Mouse (Mus musculus) small intestine, adult 2 months (tissue): ENCODE measurements around the gene Supt3. TPM values are rescaled to one million over a fixed set of nuclear protein-coding genes. Genes with fewer than 3 reads are reported as not detected.

ENCODE experiments used
- H3K27ac ChIP-seq: fragments of 200-500 bp; 2 replicates; pipeline ENCODE4 v1.5.1; 2012; ENCODE audit warnings: low read depth, low read length, control low read depth, inconsistent platforms; ENCODE audit not compliant: insufficient read depth
- H3K27me3 ChIP-seq: fragments of 200-500 bp; 2 replicates; pipeline ENCODE4 v1.6.1; 2012; ENCODE audit warnings: mild to moderate bottlenecking, moderate library complexity, low read length, inconsistent platforms; ENCODE audit not compliant: control insufficient read depth, insufficient read depth
- H3K36me3 ChIP-seq: fragments of 200-500 bp; 2 replicates; pipeline ENCODE4 v1.6.1; 2012; ENCODE audit warnings: mild to moderate bottlenecking, low read length, control low read depth, inconsistent platforms; ENCODE audit not compliant: control insufficient read depth, insufficient read depth
- H3K4me1 ChIP-seq: fragments of 200-500 bp; 2 replicates; pipeline ENCODE4 v1.6.1; 2012; ENCODE audit warnings: low read length, inconsistent platforms, mixed read lengths; ENCODE audit not compliant: control insufficient read depth, insufficient read depth, insufficient read length
- H3K4me3 ChIP-seq: fragments of 200-500 bp; 2 replicates; pipeline ENCODE4 v1.5.1; 2012; ENCODE audit warnings: low read depth, mild to moderate bottlenecking, control low read depth, inconsistent platforms, low read length, moderate library complexity
- CTCF ChIP-seq: fragments of 200-500 bp; IDR thresholded peaks from 2 replicates; pipeline ENCODE4 v1.5.1; 2012; ENCODE audit warnings: low read depth, mild to moderate bottlenecking, control low read depth, inconsistent platforms, low read length, moderate library complexity, mixed read lengths; ENCODE audit not compliant: insufficient replicate concordance, insufficient read length; ENCODE audit errors: extremely low read depth
- POLR2A ChIP-seq: fragments of 200-500 bp; IDR thresholded peaks from 2 replicates; pipeline ENCODE4 v1.6.1; 2012; ENCODE audit warnings: low read depth, mild to moderate bottlenecking, control low read depth, inconsistent platforms, low read length, moderate library complexity
- WGBS: fragments of 180-500 bp; shearing (Covaris S2); methylation state at CpG from one replicate; pipeline ENCODE4 v1.1.7; 2018; 5-methylcytosine and 5-hydroxymethylcytosine counted together
- polyA plus RNA-seq: library from polyadenylated mRNA; depleted of rRNA; stranded (reverse); fragments of >200 nt; gene quantifications from 2 replicates; pipeline ENCODE4 v1.2.3, GENCODE M21; 2012

Supt3 gene
- polyA plus RNA-seq, 1 experiment, result 1.6 TPM

DNA sequence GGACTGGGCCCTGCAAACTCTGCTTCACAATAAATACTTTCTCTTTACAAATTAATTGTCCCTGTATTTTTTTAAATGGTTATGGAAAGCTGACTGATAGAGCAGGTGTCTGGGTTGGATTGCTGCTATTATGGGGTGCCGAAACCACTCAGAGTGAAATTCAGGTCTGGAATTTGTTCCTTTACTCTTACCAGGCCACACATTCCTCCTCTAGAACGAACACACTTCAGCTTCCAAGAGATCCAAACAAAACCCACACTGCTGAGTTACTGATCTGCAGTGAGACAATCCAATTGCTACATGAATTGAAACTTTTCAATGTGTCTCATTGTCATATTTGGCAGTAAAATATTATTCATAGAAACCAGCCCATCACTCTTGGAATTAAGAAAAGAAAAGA is 10.0 kb upstream of the Supt3 start:
- Histone ChIP-seq H3K4me3 (no peak overlapping the region), H3K4me1 (no peaks in the 10 kb centered on the region), H3K27ac (no peak overlapping the region), H3K27me3 (no peaks in the 10 kb centered on the region), H3K36me3 (no peaks in the 10 kb centered on the region)
- TF ChIP-seq POLR2A (no peak), CTCF (no peak)
- WGBS, result 59% methylated on average over 2 of the region's 2 CpGs

- H3K27me3 ChIP-seq, result no peaks in the 10 kb centered on the region
- H3K4me1 ChIP-seq, result no peaks in the 10 kb centered on the region
- H3K36me3 ChIP-seq, result no peaks in the 10 kb centered on the region
- H3K27ac ChIP-seq, result no peak overlapping the region
- TF ChIP-seq CTCF (no peak), POLR2A (no peak)
- H3K4me3 ChIP-seq, result no peak overlapping the region
- WGBS, result 67% methylated on average over 1 of the region's 1 CpGs
Observed at GRCm38 (mm10) chr17:44767375-44767774, 9.6 kb upstream of the Supt3 start.

GRCm38 (mm10) chr17:44768522-44768921 is 8.4 kb upstream of the Supt3 start:
- H3K36me3 ChIP-seq, result no peaks in the 10 kb centered on the region
- 78% methylated on average over 5 of the region's 5 CpGs for WGBS
- H3K27me3 ChIP-seq, result no peaks in the 10 kb centered on the region
- H3K27ac ChIP-seq, result no peak overlapping the region
- TF ChIP-seq CTCF, result no peak
- TF ChIP-seq POLR2A, result no peak
- no peaks in the 10 kb centered on the region for H3K4me1 ChIP-seq
- H3K4me3 ChIP-seq, result no peak overlapping the region

DNA sequence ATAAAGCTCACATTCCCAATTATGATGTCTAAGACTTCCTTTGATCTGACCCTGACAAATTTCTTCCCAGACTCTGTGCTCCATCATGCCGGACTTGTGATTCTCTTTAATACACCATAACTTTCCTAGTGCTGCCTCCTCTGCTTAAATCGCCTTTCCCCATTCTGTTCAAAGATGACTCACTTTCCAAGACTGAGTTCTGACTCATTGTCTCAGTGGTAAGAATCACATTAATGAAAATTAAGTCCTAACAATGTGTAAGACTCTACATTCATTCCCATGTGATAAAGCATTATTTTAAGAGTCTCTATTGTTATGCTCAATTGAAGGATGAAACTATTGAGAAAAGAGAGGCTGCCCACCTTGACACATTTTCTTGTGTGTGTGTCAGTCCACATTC is 6.1 kb upstream of the Supt3 start:
- H3K4me3 ChIP-seq, result no peak overlapping the region
- 89% methylated on average over 2 of the region's 2 CpGs for WGBS
- no peaks in the 10 kb centered on the region for H3K4me1 ChIP-seq
- TF ChIP-seq CTCF (no peak), POLR2A (no peak)
- no peak overlapping the region for H3K27ac ChIP-seq
- H3K27me3 ChIP-seq, result no peaks in the 10 kb centered on the region
- no peaks in the 10 kb centered on the region for H3K36me3 ChIP-seq

DNA sequence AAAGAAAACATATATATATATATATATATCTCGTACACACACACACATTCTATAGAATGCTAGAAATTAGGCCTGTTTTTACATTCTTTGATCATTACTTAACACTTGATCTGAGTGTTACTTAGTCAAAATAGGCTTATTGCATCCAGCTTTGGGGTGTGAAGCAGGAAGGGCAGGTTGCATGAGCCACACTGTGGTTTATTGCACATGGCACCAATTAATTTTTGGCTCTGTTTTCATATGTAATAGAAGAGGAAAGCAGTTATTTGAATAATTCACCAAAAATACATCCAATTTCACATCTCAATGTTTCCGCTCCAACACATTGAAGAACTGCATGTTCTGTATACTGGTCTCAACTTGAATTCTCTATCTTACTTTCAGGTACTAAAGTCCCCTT is 4.4 kb upstream of the Supt3 start:
- TF ChIP-seq POLR2A (no peak), CTCF (no peak)
- 93% methylated on average over 2 of the region's 2 CpGs for WGBS
- H3K36me3 ChIP-seq, result no peaks in the 10 kb centered on the region

GRCm38 (mm10) chr17:44777337-44777804 is 419 bp downstream of the Supt3 start:
- H3K36me3 ChIP-seq, result no peaks in the 10 kb centered on the region
- TF ChIP-seq POLR2A, result no peak
- TF ChIP-seq CTCF, result no peak
- H3K27ac ChIP-seq, result no peak overlapping the region
- WGBS, result 0% methylated on average over 35 of the region's 35 CpGs
- H3K27me3 ChIP-seq, result no peaks in the 10 kb centered on the region
- H3K4me3 ChIP-seq, result peak overlapping the region; percentile 82
- no peaks in the 10 kb centered on the region for H3K4me1 ChIP-seq

More for the DNA sequence above, 4.4 kb upstream of the Supt3 start:
- Histone ChIP-seq H3K27ac (no peak overlapping the region), H3K4me3 (no peak overlapping the region), H3K4me1 (no peaks in the 10 kb centered on the region), H3K27me3 (no peaks in the 10 kb centered on the region)

- H3K4me3 ChIP-seq, result no peak overlapping the region
- WGBS, result 63% methylated on average over 5 of the region's 5 CpGs
- no peak for TF ChIP-seq CTCF
- TF ChIP-seq POLR2A, result no peak
- H3K4me1 ChIP-seq, result no peaks in the 10 kb centered on the region
- H3K36me3 ChIP-seq, result no peaks in the 10 kb centered on the region
- H3K27me3 ChIP-seq, result no peaks in the 10 kb centered on the region
- H3K27ac ChIP-seq, result no peak overlapping the region
Observed at GRCm38 (mm10) chr17:44778141-44778540, 1.2 kb downstream of the Supt3 start.

DNA sequence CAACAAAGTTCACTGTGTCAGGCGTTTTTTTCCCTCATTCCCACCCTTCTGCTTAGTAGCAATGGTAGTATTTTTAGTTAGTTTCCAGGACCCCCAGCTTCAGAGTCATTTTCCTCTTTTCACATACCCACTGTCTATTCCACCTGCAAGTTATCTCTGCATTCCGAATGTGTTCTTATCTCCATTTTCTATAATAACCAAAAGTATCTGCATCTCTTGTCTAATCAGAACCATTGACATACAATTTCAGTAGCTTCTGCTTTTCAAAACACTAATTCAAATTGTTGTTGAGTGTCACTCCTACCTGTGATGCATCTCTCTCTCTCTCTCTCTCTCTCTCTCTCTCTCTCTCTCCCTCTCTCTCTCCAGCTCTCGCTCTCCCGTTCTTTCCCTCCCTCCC is 3.4 kb downstream of the Supt3 start:
- Histone ChIP-seq H3K4me1 (no peaks in the 10 kb centered on the region), H3K27ac (no peak overlapping the region), H3K4me3 (no peak overlapping the region), H3K27me3 (no peaks in the 10 kb centered on the region), H3K36me3 (no peaks in the 10 kb centered on the region)
- WGBS, result 67% methylated on average over 4 of the region's 4 CpGs
- TF ChIP-seq POLR2A (no peak), CTCF (no peak)
